Mouse (Mus musculus): Measurements from ENCODE around the gene Gtpbp1. TPM values are rescaled to one million over a fixed set of nuclear protein-coding genes. Genes with fewer than 3 reads are reported as not detected.

Gene Gtpbp1
- polyA plus RNA-seq, 1 experiment = 52.7 TPM

DNA sequence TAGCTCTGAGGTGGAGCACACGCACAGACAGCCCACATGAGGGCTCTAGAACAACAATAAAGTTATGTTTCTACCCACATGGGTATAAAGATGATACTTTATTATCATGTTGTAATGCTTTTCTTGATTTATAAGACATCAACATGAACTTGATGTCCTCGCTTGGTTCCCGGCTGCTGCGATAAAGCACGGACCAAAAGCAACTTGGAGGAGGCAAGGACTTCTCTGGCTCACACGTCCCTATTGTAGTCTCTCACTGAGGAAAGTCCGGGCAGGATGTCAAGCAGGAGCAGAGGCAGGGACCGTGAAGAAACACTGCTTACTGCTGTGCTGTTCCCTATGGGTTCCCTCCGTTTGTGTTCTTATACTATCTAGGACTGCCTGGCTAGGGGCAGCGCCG lies 53.4 kb downstream of the Gtpbp1 start:
- H3K4me2 ChIP-seq (ENCODE audit: low read depth) = no peak overlapping the region

GRCm38 (mm10) chr15:79744742-79745141 lies 54.1 kb downstream of the Gtpbp1 start:
- no peak for TF ChIP-seq MYOG (IDR thresholded peaks at IDR 0.05; ENCODE audit: control insufficient read depth in 1 of 3, insufficient read depth in 1 of 3, insufficient read length in 2 of 3, low read depth in 2 of 3)
- TF ChIP-seq POLR2A (IDR thresholded peaks at IDR 0.05; ENCODE audit: insufficient read length, low read depth) = no peak
- no peak for TF ChIP-seq E2F4 (IDR thresholded peaks at IDR 0.05; ENCODE audit: insufficient read depth)
- no peak for TF ChIP-seq POLR2AphosphoS2 (IDR thresholded peaks at IDR 0.05; ENCODE audit: insufficient read length, low read depth)
- TF ChIP-seq SRF (IDR thresholded peaks at IDR 0.05; ENCODE audit: control insufficient read depth, insufficient read length, low read depth) = no peak
- TF ChIP-seq USF1 (IDR thresholded peaks at IDR 0.05; ENCODE audit: low read depth) = no peak
- no peak for TF ChIP-seq TCF12 (IDR thresholded peaks at IDR 0.05; ENCODE audit: insufficient read depth, poor library complexity, severe bottlenecking)
- no peak for TF ChIP-seq TCF3 (IDR thresholded peaks at IDR 0.05; ENCODE audit: insufficient read length, low read depth)
- H3K4me2 ChIP-seq (ENCODE audit: low read depth) = no peak overlapping the region
- H3K4me3 ChIP-seq = no peak overlapping the region
- H3K36me3 ChIP-seq (ENCODE audit: control insufficient read depth, insufficient read depth) = no peaks in the 10 kb centered on the region
- H3ac ChIP-seq (ENCODE audit: control insufficient read depth, insufficient read length) = no peak overlapping the region
- peaks cover 21% of the 10 kb centered on the region for H3K79me2 ChIP-seq (ENCODE audit: control insufficient read depth, insufficient read depth)
- no peaks in the 10 kb centered on the region for H3K27me3 ChIP-seq (ENCODE audit: control insufficient read depth, insufficient read depth, insufficient read length)

More for the DNA sequence above, 53.4 kb downstream of the Gtpbp1 start:
- Histone ChIP-seq H3ac (ENCODE audit: control insufficient read depth, insufficient read length) (no peak overlapping the region), H3K36me3 (ENCODE audit: control insufficient read depth, insufficient read depth) (no peaks in the 10 kb centered on the region), H3K4me3 (no peak overlapping the region), H3K79me2 (ENCODE audit: control insufficient read depth, insufficient read depth) (peaks cover 24% of the 10 kb centered on the region), H3K27me3 (ENCODE audit: control insufficient read depth, insufficient read depth, insufficient read length) (no peaks in the 10 kb centered on the region)
- TF ChIP-seq CEBPB (IDR thresholded peaks at IDR 0.05; ENCODE audit: insufficient read depth, poor library complexity, severe bottlenecking) (no peak), REST (IDR thresholded peaks at IDR 0.05; ENCODE audit: insufficient read depth, insufficient read length) (no peak), MAX (IDR thresholded peaks at IDR 0.05; ENCODE audit: low read depth) (no peak), SRF (IDR thresholded peaks at IDR 0.05; ENCODE audit: control insufficient read depth, insufficient read length, low read depth) (no peak), TCF3 (IDR thresholded peaks at IDR 0.05; ENCODE audit: insufficient read length, low read depth) (no peak), POLR2A (IDR thresholded peaks at IDR 0.05; ENCODE audit: insufficient read length, low read depth) (no peak), USF1 (IDR thresholded peaks at IDR 0.05; ENCODE audit: low read depth) (no peak), E2F4 (IDR thresholded peaks at IDR 0.05; ENCODE audit: insufficient read depth) (no peak), MYOD1 (IDR thresholded peaks at IDR 0.05; ENCODE audit: control insufficient read depth in 1 of 3, insufficient read length in 2 of 3, low read depth in 2 of 3) (no peak), TCF12 (IDR thresholded peaks at IDR 0.05; ENCODE audit: insufficient read depth, poor library complexity, severe bottlenecking) (no peak), MYOG (IDR thresholded peaks at IDR 0.05; ENCODE audit: control insufficient read depth in 1 of 3, insufficient read depth in 1 of 3, insufficient read length in 2 of 3, low read depth in 2 of 3) (no peak), POLR2AphosphoS2 (IDR thresholded peaks at IDR 0.05; ENCODE audit: insufficient read length, low read depth) (no peak)

DNA sequence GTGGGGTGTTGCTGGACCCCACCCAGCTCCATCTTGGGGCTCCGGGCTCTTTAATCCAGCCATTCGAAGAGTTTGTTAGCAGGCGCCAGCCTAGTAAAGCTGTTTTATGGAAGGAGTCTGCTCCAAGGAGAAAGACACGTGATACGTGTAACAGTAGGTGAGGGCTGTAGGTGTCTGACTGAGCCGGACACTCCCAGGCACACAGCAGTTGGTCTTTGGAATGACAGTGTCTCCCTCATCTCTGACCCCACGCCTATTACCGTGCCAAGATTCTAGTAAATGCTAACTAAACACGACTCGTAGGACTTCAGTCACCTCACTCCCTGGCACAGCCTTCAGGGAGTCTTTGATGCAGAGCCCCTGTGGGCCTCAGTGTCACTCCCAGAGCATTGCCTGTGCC lies 54.7 kb downstream of the Gtpbp1 start:
- Histone ChIP-seq H3K4me2 (ENCODE audit: low read depth) (no peak overlapping the region), H3K4me3 (no peak overlapping the region), H3ac (ENCODE audit: control insufficient read depth, insufficient read length) (no peak overlapping the region), H3K79me2 (ENCODE audit: control insufficient read depth, insufficient read depth) (peaks cover 15% of the 10 kb centered on the region), H3K27me3 (ENCODE audit: control insufficient read depth, insufficient read depth, insufficient read length) (no peaks in the 10 kb centered on the region), H3K36me3 (ENCODE audit: control insufficient read depth, insufficient read depth) (no peaks in the 10 kb centered on the region)
- no peak for TF ChIP-seq POLR2A (IDR thresholded peaks at IDR 0.05; ENCODE audit: insufficient read length, low read depth)
- no peak for TF ChIP-seq POLR2AphosphoS2 (IDR thresholded peaks at IDR 0.05; ENCODE audit: insufficient read length, low read depth)
- TF ChIP-seq USF1 (IDR thresholded peaks at IDR 0.05; ENCODE audit: low read depth) = no peak
- no peak for TF ChIP-seq TCF3 (IDR thresholded peaks at IDR 0.05; ENCODE audit: insufficient read length, low read depth)
- no peak for TF ChIP-seq MAX (IDR thresholded peaks at IDR 0.05; ENCODE audit: low read depth)
- TF ChIP-seq SRF (IDR thresholded peaks at IDR 0.05; ENCODE audit: control insufficient read depth, insufficient read length, low read depth) = no peak
- TF ChIP-seq E2F4 (IDR thresholded peaks at IDR 0.05; ENCODE audit: insufficient read depth) = no peak
- TF ChIP-seq MYOD1 (IDR thresholded peaks at IDR 0.05; ENCODE audit: control insufficient read depth in 1 of 3, insufficient read length in 2 of 3, low read depth in 2 of 3) = no peak
- TF ChIP-seq REST (IDR thresholded peaks at IDR 0.05; ENCODE audit: insufficient read depth, insufficient read length) = no peak
- TF ChIP-seq TCF12 (IDR thresholded peaks at IDR 0.05; ENCODE audit: insufficient read depth, poor library complexity, severe bottlenecking) = no peak

DNA sequence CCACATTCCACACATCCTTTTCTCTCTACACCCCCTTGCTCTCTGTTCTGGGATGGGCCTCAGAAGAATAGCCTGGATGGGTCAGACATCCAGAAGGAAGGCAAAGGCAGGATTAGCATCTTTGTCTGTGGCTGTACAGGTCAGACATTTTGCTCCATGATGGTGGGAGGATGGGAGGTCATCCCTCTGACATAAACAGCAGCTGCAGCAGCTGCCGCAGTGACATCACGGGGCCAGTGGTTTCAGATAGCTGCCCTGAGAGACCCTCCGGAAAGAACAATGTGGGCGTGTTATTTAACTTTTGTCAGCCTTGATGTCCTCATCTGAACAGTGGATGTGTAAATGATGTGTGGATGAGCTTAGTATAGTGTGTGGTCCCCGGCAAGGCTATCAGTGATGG lies 55.2 kb downstream of the Gtpbp1 start:
- no peaks in the 10 kb centered on the region for H3K27me3 ChIP-seq (ENCODE audit: control insufficient read depth, insufficient read depth, insufficient read length)
- H3K79me2 ChIP-seq (ENCODE audit: control insufficient read depth, insufficient read depth) = peaks cover 10% of the 10 kb centered on the region
- H3K4me2 ChIP-seq (ENCODE audit: low read depth) = no peak overlapping the region
- H3ac ChIP-seq (ENCODE audit: control insufficient read depth, insufficient read length) = no peak overlapping the region
- TF ChIP-seq MYOD1 (IDR thresholded peaks at IDR 0.05; ENCODE audit: control insufficient read depth in 1 of 3, insufficient read length in 2 of 3, low read depth in 2 of 3) (peak in 2 of 3 experiments; percentile 51 to 67), MYOG (IDR thresholded peaks at IDR 0.05; ENCODE audit: control insufficient read depth in 1 of 3, insufficient read depth in 1 of 3, insufficient read length in 2 of 3, low read depth in 2 of 3) (peak in 1 of 3 experiments; percentile 33), POLR2AphosphoS2 (IDR thresholded peaks at IDR 0.05; ENCODE audit: insufficient read length, low read depth) (no peak), POLR2A (IDR thresholded peaks at IDR 0.05; ENCODE audit: insufficient read length, low read depth) (no peak)
- H3K4me3 ChIP-seq = no peak overlapping the region
- no peaks in the 10 kb centered on the region for H3K36me3 ChIP-seq (ENCODE audit: control insufficient read depth, insufficient read depth)

GRCm38 (mm10) chr15:79747998-79748397 lies 57.4 kb downstream of the Gtpbp1 start:
- no peak overlapping the region for H3ac ChIP-seq (ENCODE audit: control insufficient read depth, insufficient read length)
- no peak overlapping the region for H3K4me2 ChIP-seq (ENCODE audit: low read depth)
- TF ChIP-seq POLR2AphosphoS2 (IDR thresholded peaks at IDR 0.05; ENCODE audit: insufficient read length, low read depth) (peak; percentile 35), REST (IDR thresholded peaks at IDR 0.05; ENCODE audit: insufficient read depth, insufficient read length) (no peak)
- H3K36me3 ChIP-seq (ENCODE audit: control insufficient read depth, insufficient read depth) = no peaks in the 10 kb centered on the region
- no peak overlapping the region for H3K4me3 ChIP-seq
- H3K27me3 ChIP-seq (ENCODE audit: control insufficient read depth, insufficient read depth, insufficient read length) = no peaks in the 10 kb centered on the region
- H3K79me2 ChIP-seq (ENCODE audit: control insufficient read depth, insufficient read depth) = no peaks in the 10 kb centered on the region
